Mouse (Mus musculus) ovary, postnatal 14 days (tissue): ENCODE measurements around the gene Pdzrn3.
A peak's percentile ranks its signal among the peaks of the same experiment; 100 is the strongest.

ENCODE experiments used
- DNase-seq: peaks from one replicate; pipeline ENCODE4 v3.0.0; 2022; ENCODE audit warnings: low spot score

Pdzrn3 gene

DNA sequence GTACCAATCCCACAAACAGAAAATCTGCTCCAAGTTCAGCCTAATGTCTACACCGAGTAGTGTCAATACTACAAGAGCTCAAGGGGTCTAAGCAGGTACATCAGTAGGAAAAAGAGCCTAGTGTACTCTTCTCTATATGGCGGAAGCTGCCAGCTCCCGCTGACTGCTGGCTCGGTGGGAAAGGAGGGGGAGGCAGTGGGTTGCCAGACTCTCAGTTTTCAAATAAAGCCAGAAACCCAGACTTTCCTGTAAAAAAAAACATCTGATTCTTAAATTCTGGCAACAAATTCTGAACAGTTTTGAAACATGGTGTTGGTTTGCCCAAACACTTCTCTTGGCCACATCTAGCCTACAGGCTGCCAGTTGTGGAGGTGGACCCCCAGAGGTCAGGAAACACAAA lies 88.3 kb downstream of the Pdzrn3 start:
- DNase-seq = no peak

DNA sequence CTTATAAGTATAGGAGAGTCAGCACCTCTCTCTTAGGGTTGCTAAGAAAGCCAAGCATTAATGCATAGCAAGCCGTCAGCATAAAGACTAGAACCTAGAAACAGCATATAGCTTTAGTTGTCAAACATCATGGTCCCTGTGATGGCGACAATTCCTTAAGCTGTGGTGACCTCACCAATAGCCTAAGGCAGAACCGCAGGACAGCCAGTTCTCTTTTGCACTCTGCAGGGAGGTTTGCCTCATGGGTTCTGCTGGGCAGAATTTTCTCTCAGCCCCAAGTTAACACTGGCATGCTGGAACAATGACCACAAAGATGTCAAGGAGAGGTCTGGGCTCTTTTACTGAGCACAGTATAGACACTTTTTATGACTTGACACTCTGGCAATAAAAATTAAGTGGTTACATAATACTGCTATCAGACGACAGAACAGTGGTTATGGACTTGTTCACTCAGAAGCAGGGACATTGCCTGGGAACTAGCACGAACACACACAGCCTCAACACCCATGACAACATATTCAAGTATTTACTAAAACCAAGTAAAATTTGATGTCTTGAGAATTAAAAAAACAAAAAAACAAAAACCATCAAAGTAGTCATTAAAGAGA lies 90.0 kb downstream of the Pdzrn3 start:
- no peak for DNase-seq

DNA sequence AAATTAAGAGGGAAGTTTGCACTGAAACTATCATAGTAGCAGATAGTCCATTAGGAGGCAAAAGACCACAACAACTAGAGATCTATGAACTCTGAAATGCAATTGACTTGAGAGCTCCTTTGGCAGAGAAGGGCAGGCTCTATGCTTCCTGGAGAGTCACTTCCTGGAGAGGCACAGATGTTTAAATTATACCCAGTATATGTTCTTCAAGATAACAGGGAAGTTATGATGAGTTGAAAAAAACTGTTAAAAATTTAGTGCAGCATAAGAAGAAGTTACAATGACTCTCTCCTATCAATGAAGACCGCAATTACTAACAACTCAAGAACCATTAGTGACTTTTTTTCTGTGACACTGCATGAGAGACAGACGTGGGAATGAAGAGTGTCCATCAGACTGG lies 90.6 kb downstream of the Pdzrn3 start:
- no peak for DNase-seq

DNA sequence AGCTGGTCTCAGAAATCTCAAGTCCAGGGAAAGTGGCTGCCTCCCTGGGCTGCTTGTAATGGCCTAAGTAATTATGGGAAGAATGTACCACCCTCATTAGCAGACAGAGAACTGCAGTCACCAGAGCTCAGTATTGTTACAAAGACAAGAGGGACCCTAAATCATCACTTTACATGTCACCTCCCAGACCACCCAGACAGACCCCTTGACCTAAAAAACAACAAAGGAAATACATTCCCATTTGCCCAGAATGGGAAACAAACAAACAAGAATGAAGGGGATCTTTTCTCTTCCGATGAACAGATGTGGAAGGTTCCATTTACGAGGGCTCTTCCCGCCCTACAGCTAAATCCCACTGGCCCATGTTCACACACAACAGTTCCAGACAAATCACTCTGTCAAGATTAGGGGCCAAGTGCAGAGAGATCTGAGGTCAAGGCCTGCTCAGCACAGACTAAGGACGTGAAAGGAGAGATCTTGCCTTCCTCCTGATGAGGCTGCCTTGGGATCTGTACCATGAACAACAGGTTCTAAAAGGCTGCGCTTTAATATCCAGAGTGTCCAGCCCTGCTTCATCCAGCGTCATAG lies 93.2 kb downstream of the Pdzrn3 start:
- no peak for DNase-seq

DNA sequence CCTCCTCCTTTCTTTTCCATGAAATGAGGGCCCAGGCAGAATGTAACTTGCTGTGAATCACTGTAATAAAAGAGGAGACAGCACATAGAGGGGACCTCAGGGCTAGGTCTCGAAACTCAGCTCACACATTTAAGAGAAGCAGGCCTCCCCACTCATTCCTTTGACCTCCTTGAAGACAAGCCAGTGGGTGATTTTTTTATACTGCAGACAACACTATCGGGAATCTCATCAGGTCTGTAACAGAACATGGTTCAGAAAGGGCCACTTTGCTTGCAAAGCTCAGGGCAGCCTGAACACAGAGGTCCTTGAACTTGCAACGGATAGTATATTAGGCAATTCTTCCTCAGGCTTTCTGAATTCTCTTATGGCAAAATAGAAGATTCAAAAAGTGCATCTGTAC lies 93.8 kb downstream of the Pdzrn3 start:
- DNase-seq = no peak

DNA sequence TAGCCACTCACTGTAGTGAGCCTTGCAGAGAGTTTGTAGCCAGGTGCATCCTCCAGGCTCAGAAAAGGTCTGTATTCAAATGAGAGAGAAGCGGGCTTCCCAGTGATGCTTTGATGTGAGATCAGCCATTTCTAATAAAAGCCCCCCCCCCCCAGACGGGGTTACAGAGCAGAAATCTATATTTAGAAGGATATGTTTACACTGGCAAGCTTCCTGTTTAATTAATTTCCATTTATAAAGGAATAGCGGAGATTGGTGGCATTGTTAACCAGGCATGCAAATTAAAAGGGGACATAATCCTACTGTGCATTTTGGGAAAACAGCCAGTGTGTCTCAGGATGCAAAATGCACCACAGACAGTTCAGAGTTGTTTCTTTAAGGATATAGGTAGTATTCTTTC lies 96.1 kb downstream of the Pdzrn3 start:
- DNase-seq = no peak

DNA sequence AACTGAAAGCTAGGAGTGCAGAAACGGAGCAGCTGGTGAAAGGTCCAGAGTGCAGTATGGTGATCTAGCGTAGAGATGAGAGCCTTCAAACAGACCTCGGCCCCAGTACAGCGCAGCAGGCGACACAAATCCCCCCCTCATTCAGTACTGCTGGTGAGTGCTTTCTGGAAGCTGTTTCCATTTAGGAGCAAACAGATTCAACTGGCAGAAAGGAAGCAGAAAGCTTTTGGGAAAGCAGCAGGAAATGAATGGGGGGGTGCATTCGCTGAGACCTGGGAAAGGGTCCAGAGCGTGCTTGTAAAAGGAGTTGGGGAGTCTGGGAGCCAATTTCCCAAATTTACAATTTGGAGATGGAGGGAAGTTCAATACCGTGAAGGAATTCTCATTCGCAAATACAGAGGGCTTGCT lies 96.9 kb downstream of the Pdzrn3 start:
- DNase-seq = no peak

DNA sequence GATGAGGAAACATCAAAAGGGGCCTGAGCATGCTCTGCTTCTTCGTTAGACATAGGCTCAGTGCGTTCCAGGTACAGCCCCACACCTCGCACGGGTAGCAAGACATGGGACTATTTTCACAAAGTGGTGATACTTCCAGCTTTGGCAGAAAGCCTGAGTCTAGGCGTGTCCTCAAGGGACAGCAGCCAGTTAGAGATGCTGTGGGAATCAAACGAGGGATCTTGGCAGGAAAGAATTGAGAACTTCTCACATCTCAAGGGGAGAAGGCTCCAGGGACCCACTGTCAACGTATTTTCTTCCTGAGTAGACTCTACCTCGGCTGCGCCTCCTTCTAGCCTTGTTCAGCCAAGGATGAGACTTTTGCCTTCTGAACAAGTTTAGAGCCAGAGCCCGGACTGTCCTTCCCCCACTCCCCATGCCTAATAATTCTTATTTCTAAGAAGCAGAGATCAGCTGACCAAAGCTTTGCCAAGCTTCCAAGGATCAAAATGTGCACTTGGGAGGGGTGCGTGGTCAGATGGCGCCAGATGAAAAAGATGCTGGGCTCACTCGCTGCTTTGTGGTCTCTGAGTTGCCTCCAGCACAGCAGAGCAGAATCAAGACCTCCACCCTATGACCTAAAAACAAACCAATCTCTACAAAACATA lies 99.3 kb downstream of the Pdzrn3 start:
- no peak for DNase-seq

DNA sequence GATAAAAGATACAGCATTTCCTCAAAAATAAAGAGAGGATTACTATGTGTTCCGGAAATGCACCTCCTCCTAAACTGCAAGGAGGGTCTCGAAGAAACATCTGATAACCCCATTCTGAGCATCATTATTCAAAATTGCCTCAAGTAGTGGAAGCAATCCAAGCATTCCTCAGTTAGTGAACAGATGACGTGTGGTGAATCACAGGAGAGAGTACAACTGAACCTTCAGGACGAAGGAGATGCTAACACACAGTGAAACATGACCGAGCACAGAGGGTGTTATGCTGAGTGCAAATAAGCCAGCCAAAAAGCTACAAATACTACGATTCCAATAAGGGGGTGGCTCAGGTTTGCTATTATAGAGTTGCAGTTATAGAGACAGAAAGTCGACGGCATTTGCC lies 101.4 kb downstream of the Pdzrn3 start:
- no peak for DNase-seq

DNA sequence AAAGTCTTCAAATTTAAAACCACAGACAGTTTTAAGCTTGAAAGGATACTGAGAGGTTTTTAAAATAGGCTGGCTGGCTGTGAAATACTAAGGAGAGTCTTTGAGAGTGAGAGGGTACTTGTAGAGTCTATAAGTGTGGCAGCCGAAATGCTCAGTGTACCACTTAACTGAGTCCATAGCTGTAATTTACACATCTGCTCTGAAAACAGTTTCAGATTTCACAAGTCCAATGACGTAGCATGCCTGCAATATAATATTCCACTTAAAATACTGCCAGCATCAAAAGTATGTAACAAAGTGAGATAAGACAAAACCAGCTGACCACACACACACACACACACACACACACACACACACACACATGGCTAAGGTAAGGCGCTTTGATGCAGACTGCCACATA lies 101.9 kb downstream of the Pdzrn3 start:
- no peak for DNase-seq

DNA sequence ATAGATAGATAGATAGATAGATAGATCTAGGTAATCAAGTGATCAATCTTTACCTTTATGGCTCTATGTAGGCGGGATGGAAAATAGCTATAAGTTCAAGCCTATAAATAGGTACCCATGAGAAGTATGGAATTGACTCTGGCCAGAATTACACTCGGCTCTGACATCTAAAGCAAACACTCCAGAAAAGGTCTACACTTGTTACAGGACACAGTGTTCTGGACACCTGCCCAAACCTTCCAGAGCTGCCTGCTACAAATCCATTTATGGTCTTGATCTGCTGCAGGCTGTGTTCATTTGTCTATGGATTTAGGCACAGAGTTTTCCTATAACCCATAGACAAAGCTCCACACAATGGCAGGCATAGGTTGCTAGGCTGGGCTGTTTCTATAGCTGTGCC lies 102.9 kb downstream of the Pdzrn3 start:
- DNase-seq = no peak

DNA sequence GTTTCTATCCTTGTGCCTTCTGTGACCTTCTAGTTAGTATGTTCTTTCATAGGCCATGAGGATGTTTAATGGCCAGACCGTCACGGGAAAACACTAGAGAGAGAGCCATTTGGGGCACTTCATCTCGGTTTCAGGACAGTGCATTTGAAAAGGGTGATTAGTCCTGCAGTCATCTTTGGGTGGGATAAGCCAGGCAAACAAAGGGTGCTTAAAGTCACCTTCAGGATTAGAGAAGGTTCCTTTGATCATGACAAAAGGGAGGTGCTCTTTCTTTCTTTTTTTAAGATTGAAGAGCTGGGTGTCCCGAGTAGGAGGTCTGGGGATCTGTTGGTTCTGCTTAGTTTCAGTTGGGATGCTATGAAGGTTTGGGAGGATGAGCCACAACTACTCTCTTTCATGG lies 105.4 kb downstream of the Pdzrn3 start:
- no peak for DNase-seq

DNA sequence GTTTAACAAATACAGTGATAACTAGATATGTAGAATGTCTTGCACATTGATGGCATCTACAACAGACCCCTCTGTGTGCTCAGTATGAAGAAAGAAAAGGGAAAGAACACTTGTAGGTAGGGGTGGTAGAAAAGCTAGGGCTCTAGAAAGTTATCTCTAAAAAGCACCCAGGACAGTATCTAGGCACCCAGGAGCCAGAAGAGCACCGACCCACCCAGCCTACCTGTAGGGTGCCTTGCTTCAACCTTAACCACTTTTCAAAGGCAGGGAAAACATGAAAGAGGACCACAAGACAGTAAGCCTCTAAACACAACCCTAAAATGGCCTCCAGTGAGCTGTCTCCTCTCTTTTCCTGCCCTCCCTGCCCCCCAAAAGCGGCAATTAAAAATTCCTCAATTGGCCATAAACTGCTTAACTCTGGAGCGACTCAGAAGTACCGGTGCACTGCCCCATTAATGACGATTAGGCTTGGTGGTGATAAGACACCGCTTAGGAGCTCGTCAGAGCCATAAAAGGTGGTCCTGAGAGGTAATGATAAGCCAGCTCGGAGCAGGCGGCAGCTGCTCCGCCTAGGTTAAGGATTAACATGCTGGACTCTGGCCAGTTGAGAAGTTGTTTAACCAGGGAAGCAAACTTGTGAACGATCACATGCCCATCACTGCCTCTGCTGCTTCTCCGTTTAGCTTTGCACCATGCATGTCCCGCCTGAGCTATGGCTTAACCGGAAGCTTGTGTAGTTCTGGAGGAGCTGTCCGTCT lies 106.1 kb downstream of the Pdzrn3 start:
- no peak for DNase-seq

DNA sequence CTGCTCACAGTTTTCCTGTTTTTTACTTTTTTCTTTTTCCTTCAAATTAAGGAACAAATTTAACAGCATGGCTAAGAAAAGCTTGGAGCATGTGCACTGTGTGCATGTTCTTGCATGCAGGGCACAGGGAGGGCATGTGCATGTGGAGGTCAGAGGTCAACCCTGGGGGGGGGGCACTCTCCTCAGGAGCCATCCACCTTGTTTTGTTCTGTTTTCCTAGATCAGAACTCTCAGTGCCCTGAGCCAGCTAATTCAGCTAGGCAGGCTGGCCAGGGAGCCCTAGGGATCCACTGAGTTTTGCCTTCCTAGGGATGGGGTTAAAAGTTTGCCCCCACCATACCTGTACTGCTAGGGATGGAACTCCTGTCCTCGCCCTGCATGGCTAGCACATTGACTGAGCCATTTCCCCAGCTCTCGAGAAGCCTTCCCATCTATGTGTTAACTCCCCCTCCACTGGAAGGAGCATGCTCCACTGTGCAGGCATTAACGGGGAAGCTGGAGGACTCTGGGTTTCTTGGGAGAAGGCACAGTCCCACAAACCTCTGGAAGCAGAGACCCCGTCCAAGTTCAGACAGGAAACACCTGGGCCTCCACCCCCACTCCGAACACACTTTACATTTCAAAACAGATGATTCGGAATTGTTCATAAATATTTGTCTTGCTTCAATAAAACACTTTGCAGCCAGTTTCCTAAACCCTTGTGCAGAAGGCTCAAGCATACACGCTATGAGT lies 107.4 kb downstream of the Pdzrn3 start:
- no peak for DNase-seq

DNA sequence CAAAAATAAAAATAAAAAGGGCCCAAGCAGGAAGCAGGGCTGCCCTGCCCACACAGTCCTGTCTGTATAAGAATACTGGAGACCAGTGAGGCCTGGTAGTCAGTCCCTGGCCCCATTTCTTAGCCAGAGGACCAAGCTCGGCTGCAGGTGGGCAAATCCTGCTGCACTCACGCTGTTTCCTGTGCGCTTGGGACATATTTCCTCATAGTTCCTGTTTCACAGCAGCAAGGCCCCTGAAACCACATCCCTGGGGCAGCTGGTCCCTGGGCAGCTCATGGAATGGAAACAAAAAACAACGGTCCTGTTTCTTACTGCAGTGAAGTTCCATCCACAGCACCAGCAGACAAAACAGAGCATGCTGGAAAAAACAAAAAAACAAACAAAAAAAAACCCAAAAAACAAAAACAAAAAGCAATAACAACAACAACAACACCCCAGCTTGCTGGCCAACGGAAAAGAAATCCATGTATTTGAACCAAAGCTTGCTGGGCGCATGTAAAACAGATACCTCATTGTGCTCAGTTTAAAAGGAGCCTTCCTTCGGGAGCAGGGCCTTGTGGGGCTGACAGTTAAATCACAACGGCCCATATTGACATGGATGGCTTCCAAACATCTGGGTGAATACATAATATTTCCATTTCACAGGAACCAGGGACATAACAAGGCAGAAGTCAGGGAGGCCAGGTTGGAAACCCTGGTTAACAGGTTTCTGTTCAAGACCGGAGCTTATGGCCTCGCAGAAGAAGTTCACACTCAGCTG lies 108.2 kb downstream of the Pdzrn3 start:
- DNase-seq = no peak

DNA sequence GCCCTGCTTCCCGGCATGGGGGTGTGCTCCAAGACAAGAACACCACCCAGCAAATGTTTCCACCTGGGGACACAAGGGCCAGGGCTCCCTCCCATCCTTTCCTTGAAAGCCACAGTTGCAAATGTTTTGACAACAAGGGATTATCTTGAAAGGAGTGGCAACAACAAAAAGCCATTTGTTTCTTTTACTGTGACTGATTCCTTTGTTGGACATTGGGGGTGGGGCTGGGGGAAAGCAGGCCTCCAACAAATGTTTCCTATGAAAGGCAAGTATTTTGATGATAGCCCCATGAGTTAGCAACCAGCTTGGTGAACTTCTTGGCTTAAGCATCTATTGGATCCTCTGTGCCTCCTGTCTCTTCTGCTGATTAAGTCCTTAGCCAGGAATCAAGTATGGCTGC lies 109.4 kb downstream of the Pdzrn3 start:
- DNase-seq = no peak

DNA sequence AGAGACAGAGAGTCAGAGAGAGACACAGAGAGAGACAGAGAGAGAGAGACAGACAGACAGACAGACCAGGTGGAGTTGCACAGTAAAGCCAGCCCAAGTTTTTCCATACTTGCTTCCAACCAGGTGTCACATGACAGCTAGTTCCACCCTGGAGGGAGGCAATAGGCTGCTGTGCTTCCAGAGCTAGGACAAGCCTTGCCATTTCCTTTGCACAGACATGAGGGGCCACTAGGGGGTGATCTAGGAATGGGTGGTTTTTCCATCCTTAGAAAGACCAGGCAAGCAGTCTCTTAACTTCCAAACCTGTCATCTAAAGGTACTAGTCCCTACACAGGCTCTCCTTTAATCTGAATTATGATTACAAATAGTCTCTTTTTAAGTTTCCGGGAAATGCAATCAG lies 110.9 kb downstream of the Pdzrn3 start:
- peak; percentile 71 for DNase-seq

DNA sequence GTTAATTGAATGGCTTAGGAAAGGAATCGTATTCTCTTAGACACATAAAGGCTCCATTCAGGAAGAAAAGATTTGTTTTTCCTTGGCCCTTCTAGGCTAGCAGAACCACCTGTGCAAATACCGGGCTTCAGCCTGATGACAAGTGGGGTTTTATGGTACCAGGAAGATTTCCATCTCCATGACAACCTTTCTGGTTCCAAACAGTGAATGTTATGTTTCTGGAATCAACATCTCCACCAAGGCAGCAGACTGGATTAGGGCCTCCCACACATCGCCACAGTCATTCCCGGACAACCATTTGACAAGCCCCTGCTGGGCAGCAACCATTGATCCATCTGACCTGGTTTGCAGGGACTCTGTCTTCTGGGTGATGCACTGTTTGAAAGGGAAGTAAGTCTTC lies 114.2 kb downstream of the Pdzrn3 start:
- no peak for DNase-seq

DNA sequence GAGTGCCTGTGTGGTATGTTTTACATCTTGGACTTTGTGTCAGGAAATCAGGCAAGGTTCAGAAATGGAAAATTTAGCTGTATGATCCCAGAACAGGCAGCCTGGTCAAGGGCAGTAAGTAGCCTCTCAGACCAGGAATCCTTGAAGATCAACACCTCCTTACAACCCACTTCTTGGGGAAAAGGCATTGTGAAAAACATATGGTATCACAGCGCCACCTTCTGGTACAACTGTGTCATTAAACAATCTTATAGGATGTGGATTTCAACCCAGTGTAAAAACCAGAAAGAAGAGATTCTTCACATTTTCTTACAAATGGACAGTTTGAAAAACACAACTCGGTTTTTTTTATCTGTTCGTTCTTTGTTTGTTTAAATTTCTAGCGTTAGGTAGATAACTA lies 116.2 kb downstream of the Pdzrn3 start:
- DNase-seq = peak; percentile 43

DNA sequence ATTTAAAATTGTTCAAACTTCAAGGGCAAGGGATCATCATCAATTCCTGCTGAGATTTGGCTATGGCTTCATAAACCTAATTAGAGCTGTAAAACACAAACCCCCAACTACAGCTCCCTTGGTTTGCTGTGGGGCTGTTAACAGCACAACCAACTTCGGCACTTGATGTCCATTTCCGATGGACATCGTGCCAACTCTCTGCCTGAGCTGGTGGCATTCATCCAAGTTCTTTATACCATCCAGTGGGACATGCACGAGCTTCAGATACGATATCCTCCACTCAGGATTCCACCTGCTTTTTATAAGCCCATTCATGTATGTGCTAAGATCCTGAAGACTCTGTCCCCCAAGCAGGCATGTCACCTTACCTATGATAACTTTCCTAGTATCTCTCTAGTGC lies 118.3 kb downstream of the Pdzrn3 start:
- no peak for DNase-seq

DNA sequence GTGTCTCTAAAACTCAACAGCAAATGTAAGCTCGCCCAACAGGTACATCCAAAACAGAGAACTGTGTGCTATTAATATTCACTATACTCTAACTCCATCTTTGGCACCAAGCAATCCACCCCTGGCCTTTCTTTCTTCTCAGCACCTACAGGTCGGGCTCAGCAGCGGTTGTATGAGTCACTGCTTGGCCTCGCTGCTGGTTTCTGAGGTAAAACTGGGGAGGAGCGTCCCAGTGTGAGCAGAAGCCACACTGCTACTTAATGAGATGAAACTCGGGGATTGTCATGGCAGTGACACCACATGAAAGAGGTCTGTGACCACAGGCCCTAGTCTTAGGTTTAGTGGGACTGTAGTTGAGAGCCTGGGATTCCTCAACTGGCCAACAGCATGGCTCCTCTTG lies 120.3 kb downstream of the Pdzrn3 start:
- DNase-seq = no peak

DNA sequence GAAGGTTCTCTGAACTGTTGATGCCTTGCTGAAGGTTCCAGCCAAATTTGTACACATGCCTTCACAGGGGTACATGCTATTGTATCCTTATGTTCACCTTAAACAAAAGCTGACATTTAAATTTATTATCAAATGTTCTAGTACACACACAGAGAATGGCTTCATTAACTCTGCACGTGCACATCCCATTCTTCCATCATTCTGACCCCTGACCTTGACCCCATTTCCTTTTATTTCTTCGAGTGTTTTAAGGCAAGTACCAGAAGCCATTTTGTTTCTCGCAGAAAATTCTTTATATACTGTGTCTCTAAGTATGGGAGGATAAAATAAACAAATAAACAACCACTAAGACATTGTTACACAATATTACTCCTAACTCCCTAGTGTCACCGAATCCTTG lies 123.0 kb downstream of the Pdzrn3 start:
- DNase-seq = no peak
